Mouse (Mus musculus) adrenal gland, postnatal 14 days (tissue): ENCODE measurements around the gene Abcb8. TPM values are rescaled to one million over a fixed set of nuclear protein-coding genes. Genes with fewer than 3 reads are reported as not detected.

Experiments
- DNase-seq: peaks from one replicate; pipeline ENCODE4 v3.0.0; 2021; ENCODE audit warnings: mixed read lengths
- total RNA-seq: library from RNA; stranded (reverse); gene quantifications from 2 replicates; pipeline ENCODE4 v1.2.3, GENCODE M21; 2021

Gene Abcb8
- total RNA-seq, 1 experiment from 2014 or later = 80.9 TPM

DNA sequence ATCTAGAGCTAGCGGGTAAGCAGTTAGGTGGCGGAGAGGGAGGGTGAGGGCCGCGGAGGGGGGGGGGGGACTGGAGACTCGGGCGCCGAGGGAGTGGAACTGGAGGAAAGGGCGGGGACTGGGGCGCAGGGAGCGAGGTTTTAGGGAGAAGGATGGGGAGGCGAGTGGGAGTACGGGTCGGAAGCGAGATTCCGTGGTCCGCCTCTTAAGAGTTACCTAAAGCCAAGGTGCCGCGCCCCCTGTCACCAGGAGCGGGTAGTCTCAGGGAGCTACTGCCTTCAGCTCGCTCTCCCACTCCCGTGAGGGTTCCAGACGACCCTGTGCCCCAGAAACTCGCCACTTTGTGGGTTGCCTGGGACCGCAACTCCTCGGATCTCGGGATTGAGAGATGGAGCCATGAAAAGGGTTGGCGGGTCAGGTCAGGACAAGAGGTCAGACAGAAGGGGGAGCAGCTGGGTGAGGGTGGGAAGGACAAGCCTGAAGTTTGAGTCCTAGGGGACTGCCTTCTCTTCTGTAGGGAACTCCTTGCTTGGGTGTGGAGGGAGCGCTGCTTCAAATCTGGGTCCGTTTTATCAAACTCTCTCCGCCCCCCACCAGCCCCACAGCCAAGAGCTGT, 32.1 kb downstream of the Abcb8 start:
- no peak for DNase-seq

DNA sequence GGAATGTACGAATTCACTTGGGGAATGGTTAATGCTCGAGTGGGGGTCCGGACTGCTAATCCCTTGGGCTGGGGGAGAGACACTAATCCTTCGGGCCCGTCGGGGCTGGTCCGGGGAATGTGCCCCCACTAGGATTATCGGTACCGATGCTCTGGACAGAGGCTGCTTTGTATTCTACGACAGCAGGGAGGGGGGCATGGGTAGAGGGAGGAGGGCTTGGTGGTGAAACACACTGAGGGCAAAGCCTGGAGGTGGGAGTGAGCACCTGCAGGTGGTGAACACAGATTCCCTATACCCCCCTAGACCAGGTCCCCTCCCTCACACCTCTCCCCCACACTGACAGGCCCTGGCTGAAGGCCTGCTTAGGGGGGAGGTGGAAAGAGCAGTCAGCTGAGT, 32.6 kb downstream of the Abcb8 start:
- no peak for DNase-seq

DNA sequence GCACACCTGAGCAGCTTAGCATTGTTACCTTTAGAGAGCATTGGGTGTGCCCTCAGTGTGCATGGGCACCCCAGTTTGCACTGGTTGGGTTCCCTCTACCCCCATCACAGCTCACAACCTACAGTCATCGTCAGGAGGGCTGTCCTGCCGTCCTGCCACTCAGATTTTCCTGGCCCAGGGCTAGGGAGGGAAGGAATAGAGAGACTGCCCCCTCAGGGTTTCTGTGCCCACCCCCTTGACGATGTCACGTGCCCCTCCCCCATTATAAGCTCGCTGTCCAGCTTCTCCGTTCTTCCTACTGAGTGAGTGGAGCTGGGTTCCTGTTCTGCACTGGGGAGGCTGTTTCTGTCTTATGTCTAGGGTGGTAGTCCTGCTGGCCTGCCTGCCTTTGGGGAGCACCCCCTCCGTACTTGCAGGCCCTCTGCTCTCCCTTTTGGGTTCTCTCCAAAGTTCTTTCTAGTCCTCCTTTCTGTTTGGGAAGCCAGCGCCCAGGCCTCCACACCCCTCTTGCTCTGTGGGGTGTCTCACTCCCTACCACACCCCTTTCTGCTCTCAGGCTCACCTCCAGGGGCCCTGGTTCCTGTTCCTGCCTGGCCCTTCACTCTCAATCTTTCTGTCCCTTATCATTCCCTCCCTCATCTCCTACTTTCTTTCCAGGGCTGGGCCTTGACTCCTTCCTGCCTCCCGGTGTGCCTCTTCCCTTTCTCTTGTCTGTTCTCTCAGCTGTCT, 33.3 kb downstream of the Abcb8 start:
- no peak for DNase-seq

DNA sequence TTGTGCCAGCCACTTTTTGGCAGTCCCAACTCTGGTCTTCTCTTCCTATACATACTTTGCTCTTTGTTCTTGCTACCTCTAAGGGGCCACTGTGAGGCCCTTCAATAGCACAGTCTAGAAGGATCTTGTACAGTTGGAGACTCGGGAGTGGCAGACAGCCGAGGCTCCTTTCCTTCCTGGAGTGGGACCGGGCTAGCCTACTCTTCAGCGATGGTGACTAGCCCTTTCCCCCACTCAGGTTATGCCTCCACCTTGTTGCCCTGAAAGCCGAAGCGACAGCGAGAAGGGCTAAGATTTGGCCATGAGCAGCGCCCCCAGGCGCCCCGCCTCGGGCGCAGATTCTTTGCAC, 33.8 kb downstream of the Abcb8 start:
- DNase-seq = no peak

DNA sequence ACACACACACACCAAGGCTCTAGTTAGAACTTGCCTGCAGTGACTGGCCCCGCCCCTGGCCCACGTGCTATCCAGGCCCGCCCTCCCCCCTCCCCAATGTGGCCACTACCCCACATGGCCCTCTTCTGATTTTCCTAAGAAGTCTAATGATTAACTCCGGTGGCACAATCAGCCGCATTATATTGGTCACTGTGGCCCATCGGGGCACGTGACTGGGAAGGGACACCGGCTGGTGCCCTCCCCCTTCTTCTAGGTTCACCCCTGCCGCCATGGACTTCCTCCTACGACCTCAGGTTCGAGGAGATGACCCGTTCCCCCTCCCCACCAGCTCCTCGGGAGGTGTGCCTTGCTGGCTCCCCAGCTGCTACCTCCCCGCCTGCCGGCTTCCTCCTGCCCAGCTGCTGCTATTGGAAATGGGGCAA, 34.5 kb downstream of the Abcb8 start:
- peak; percentile 24 for DNase-seq

DNA sequence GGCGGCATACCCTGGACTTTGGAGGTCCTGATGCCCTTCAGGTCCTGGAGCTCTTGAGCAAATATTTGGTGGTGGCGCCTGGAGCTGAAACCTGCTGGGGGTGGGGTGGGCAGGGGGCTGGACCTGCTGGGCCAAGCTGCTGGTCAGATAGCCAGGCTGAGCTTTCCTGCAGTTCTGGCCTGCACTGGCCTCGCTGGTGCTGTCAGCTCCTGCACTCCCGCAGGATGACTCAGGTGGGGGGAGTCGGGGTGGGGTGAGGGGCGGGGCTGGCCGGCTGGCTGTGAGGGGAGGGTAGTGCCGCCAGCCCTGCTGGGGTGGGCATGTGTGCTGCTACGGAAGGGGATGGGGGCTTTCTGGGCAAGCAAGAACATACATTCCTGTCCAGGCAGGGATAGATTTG, 35.1 kb downstream of the Abcb8 start:
- peak; percentile 68 for DNase-seq

DNA sequence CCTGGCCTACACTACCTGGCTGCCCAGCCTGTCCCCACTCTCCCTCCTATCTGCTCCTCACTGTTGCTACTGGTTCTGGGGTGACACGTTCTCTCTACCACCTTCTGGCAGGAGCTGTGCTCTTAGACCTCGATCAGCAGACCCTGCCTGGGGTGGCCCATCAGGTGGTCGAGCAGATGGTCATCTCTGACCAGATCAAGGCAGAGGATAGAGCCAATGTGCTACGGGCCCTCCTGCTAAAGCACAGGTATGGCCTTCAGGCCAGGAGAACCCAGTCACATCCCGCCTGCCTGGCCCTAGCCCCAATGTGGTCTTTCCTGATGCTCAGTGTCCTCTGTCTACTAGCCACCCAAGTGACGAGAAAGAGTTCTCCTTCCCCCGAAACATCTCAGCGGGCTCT, 40.5 kb downstream of the Abcb8 start:
- no peak for DNase-seq

DNA sequence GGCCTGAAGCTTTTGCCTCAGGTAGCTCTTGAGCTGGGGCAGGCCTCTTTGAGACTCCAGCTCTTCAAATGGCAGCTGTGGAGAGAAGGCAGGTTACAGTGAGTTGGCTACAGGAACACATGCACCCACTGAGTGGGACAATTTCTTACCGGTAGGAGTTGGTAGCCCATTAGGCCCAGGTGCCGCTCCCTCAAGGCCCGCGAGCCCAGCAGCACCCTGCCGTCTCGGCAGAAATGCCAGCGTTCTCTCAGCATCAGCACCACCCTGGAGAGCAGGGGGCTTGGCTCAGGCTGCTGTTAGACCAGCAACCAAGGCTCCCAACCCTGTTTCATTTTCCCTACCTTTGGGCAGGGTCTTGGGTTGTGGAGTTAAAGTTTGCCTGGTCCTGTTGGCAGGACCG, 47.7 kb downstream of the Abcb8 start:
- no peak for DNase-seq

DNA sequence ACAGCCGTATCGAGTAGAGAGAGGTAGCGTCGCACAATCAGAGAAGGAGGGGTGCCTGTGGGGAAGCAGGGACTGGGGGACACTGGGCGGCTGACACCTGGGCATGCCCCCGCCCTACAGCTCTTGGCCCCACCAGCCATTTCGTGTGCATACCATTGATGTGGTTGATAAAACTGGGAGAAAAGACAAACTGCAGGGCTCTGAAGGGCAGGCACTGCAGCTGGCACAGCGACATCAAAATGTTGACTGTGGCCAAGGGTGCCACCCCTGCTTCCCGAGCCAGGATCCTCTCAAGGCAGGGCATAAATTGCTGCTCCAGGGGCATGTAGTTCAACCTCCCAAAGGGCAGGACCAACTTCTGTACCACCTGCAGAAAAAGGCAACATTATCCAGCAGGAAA, 48.6 kb downstream of the Abcb8 start:
- no peak for DNase-seq

DNA sequence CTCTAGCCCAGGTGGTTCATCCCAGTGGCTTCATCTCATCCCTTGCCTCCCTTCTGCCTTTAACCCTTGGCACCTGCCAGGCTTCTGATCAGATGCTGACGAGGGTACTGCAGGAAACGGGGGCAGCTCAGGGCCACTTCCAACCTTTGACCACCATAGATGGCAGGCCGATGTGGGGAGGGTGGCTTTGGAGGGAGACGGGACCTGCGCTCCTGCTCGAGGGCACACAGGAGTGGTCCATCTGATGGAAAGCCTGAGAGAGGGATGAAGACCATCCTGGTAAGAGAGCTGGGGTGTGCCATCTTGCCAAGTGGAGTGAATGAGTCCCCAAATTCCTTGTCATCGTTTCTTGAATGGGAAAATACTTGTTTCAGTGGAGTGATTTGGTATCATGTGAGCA, 49.7 kb downstream of the Abcb8 start:
- no peak for DNase-seq

DNA sequence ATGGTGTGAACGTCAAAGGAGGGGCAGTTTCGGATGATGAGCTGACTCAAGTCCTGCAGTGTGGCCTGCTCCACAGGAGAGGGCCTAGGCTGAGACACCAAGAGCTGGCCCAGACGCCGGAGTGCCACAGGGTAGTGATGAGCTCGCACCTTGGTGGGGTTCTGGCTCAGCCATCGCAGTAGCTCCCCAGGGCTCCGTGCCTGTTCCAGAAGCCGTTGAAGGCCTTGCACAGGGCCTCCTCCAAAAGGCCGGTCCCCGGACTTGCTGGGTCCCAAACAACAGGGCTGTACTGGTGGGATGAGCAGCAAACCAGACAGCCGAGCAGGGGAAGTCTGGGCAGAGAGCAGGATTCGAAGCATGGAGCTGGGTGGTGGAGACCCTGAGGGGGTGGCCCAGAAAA, 50.5 kb downstream of the Abcb8 start:
- no peak for DNase-seq

DNA sequence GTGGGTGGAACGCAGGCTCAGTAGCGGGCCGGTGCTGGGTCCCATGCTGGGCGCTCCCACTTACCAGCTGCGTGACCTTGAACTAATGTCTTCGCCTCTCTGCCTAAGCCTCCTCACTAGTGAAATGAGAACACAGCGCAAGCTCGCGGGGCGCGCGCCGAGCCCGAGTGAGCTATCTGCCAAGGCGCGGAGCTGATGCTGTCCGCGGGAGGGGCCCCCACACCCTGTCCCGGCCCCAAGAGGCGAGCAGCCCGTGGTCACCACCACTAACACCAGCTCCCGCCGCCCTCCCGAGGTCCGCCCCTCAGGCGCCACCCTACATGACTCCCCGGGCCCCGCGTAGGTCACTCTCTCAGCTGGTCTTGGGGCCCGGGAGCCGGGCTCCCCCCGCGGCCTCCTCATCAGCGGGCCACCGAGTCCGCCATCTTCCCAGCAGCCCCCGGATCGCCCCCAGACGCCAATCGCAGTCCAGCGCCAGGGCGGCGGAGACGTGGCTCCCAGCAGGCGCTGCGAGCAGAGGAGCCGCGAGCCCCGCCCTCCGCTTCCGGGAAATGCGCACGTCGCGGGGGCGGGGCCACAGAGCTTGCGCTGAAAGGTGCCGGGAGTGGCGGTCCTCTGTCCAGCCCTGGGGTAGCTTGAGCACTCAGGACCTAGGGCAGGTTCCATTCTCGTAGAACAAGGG, 51.4 kb downstream of the Abcb8 start, which contains the start of gene Fastk:
Fastk (minus strand) TSS at position 542 of the 682 bp plus-strand sequence.
- DNase-seq = peak; percentile 96

DNA sequence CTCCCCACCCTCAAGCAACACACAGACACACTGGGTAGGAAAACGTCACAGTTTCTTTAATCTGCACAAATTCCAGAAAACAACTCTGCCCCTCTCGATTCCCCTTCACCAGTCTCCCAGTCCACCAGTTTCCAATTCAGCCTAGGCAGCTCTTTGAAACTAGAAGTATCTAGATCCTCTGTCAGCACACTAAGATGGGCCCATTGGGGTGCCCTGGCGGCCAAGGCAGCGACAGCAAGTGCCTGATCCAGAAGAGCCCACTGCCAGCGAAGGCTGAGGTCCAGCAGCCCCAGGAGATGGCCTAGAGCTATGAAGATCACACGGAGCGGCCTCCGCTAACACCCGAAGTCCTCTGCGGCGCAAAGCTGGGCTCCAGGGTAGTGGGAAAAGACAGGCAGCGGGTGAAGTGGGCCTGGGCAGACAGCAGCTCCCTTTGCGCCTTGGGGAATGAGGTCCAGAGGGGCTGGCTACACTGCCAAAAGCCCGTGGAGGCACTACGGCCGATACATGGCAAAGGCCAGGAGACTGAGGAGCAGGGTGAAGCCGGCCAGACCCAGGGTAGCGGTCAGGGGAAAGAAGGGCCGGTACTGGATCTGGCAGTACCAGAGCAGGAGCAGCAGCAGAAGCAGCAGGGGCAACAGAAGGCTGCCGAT, 52.1 kb downstream of the Abcb8 start:
- DNase-seq = peak; percentile 47

DNA sequence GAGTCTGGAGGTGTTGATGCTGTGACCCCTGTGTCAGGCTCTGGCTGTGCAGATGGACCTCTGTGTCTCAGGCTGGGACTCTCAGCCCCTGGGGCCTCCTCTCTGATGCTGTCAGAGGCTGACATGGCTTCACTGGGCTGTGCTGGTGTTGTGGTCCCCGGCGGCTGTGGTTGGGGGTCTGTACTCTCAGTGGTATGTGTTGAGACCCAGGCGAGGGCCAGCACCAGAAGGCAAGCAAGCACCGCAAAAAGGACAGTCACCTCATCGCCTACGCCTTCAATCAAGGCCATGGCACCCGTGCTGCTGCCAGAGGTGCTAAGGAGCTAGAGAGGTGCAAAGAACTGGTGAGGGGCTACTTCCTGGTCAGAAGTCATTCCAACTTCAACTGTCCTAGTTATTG, 53.2 kb downstream of the Abcb8 start:
- DNase-seq = no peak

DNA sequence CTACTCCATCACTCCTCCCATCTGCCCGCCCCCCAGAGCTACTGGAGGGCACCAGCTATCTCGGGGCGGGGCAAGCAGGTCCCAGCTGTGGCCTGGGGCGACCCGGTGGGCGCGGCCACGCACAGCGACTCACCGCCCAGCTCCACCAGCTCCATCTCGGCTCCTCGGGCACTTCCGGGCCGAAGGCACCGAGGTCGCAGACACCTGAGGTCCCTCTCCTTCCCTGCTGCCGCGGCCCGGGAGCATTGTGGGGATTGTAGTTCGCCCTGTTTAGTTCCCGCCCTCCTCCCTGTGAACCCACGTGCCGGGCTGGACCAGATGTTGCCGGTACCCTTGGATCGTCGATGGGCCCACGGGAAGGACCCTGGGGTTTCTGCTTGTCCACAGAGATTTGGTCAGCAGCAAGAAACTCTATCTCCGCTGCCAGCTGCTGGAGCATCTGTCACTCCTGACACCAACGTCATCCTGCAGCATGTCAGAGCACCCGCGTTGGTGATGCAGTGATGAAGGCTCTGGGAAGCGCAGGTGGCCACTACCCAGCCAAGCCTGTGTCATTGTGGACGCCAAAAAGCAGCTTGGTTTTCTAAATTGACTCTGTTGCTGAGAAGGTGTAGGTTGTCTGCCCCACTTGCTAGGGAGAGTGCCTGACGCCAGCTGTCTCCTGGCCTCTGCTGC, 54.3 kb downstream of the Abcb8 start, which contains the start of gene Tmub1:
Tmub1 (minus strand) TSS at position 231 of the 675 bp plus-strand sequence.
- DNase-seq = peak; percentile 90

DNA sequence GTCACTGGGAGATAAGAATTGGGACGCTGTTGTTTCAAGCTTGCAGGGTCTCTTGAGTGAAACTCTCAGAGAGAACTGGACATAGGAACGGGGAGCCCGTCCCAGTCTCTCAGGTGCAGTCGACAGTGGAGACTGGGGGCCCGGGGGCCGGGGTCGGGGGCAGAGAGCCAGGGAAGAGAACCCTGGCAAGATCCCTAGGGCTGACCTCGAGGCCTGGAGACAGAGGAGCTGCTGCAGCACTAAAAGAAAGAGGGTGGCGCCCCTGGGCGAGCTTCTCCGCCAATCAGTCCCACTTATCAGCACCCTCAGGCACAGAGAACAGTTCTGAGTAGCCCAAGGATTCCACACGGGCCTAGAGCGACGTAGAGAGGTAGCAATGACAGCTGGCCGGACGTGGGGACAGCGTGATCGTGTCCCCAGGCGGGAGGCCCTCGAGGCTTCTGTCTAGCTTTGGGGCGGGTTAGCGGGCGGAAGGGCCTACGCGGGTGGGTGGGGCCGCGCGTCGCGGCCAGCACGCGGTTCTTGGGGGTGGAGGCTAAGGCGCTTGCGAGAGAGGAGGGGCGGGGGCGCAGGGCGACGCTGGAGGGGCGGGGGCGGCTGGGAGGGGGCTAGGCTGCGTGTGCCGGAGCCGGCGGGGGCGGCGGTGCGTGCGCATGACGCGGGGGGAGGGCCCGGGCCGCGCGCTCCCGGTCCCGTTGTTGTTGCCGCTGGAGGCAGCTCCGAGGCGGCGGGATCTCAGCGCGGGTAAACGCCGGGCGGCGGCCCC, 58.0 kb downstream of the Abcb8 start:
- peak; percentile 93 for DNase-seq

DNA sequence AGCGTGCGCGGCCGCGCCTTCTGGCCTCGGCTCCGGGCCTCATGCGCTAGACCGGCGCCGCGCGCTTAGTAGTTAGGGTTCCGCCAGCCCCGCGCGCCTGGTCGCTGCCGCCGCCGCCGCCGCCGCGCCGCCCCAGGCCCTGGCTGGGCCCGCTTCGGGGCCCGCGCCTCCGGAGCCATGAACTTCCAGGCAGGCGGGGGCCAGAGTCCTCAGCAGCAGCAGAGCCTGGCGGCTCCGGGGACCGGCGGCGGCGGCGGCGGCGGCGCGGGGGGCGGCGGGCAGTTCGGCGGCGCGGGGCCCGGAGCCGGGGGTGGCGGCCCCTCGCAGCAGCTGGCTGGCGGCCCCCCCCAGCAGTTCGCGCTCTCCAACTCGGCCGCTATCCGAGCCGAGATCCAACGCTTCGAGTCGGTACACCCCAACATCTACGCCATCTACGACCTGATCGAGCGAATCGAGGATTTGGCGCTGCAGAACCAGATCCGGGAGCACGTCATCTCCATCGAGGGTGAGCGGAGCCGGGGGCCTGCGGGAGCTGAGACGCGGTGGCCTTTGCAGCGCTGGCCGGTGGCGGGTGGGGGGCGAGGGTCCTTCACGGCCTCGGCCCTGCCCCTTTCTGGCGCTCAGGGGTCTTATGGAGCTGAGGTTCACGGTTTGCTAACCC, 58.7 kb downstream of the Abcb8 start, which contains the start of gene Agap3:
Agap3 (plus strand) TSS at position 148 of the 661 bp plus-strand sequence.
- peak; percentile 64 for DNase-seq

DNA sequence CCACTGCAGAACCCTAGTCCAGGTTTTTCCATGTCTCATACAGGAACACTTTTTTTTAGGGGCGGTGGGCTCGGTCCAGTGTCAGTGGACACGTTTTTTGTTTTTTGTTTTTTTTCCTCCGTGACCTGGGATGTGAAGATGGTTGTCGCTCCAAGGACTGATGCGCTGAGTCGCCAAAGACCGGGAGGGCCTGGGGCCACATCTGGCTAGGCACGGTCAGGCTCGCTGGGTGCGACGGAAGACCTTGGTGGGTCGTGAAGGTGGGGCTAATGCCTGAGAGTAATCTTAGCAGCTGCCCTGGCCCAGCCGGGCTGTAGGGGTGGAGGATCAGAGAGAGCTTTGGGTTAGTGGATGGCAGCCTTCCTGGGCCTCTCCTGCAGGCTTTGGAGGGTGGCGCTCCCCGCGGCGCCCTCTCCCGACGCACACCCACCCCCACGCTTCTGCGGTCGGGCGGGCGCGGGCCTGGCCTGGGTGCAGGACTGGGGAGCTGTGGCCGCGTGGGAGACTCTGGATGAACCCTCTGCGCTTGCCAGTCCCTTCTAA, 59.3 kb downstream of the Abcb8 start:
- DNase-seq = peak; percentile 58

DNA sequence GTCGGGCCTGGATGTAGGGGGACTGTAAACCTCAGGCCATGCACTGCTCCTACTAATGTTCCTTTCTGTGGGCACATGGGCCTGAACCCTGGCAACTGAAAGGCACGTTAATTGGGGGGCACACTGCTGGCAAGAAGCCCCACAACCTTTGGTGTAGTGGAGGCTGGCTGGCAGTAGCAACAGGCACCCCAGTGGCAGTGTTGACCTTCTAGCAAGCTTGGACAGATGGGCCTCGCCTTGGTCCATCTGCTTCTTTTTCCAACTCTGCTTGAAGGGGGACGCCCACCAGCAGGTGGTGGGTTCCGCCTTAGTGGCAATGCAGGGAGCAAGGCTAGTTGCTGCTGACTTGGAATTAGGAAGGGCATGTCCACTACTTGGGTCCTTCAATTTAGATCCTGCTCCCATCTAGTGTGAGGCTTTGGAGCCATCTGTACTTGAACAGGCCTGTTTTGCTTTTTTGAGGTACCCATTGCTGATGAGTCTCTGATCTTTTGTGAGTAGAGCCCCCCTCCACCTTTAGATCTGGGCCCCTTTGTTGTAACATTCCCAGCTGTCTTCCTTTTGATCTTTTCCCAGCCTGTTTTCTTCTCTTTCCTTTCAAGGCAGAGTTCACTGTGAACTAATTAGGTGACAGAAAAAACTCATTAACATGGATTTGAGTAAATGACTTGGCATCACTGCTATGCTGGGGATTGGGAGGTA, 60.0 kb downstream of the Abcb8 start:
- no peak for DNase-seq

DNA sequence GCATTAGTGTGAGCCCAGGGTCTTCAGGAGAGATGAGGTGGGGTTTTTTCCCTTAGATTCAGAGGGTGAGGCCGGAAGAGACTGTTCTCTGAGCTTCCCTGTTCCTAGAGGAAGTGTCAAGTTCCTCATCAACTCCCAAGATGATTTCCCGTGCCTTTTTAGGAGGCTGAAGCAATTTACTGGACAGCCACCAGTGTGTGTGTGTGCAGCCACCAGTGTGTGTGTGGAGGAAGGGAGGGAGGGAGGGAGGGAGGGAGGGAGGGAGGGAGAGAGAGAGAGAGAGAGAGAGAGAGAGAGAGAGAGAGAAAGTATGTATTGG, 60.5 kb downstream of the Abcb8 start:
- DNase-seq = no peak
